Mouse (Mus musculus): ENCODE data around the gene Asap2.

The Asap2 gene

GRCm38 (mm10) chr12:21209273-21209672 lies 219.0 kb downstream of the Asap2 start:
- DNase-seq (ENCODE audit: low spot score), result no peak

- DNase-seq (ENCODE audit: low spot score), result no peak
Observed at GRCm38 (mm10) chr12:21212876-21213275, 222.6 kb downstream of the Asap2 start.

GRCm38 (mm10) chr12:21214551-21215165 lies 224.4 kb downstream of the Asap2 start:
- DNase-seq (ENCODE audit: low spot score), result no peak

GRCm38 (mm10) chr12:21217776-21218444 lies 227.7 kb downstream of the Asap2 start:
- no peak for DNase-seq (ENCODE audit: low spot score)

GRCm38 (mm10) chr12:21220596-21220995 lies 230.3 kb downstream of the Asap2 start:
- no peak for DNase-seq (ENCODE audit: low spot score)

GRCm38 (mm10) chr12:21223923-21224322 lies 233.7 kb downstream of the Asap2 start:
- no peak for DNase-seq (ENCODE audit: low spot score)

GRCm38 (mm10) chr12:21225358-21225757 lies 235.1 kb downstream of the Asap2 start:
- peak; percentile 36 for DNase-seq (ENCODE audit: low spot score)

GRCm38 (mm10) chr12:21226316-21226715 lies 236.1 kb downstream of the Asap2 start:
- no peak for DNase-seq (ENCODE audit: low spot score)

GRCm38 (mm10) chr12:21227076-21227980 lies 237.1 kb downstream of the Asap2 start:
- peak; percentile 70 for DNase-seq (ENCODE audit: low spot score)

GRCm38 (mm10) chr12:21228650-21229049 lies 238.4 kb downstream of the Asap2 start:
- no peak for DNase-seq (ENCODE audit: low spot score)

- DNase-seq (ENCODE audit: low spot score), result peak; percentile 65
Observed at GRCm38 (mm10) chr12:21229076-21229918, 239.0 kb downstream of the Asap2 start.

- DNase-seq (ENCODE audit: low spot score), result no peak
Observed at GRCm38 (mm10) chr12:21233727-21234126, 243.5 kb downstream of the Asap2 start.

GRCm38 (mm10) chr12:21234560-21234959 lies 244.3 kb downstream of the Asap2 start:
- DNase-seq (ENCODE audit: low spot score), result no peak

GRCm38 (mm10) chr12:21241965-21242364 lies 251.7 kb downstream of the Asap2 start:
- no peak for DNase-seq (ENCODE audit: low spot score)

- no peak for DNase-seq (ENCODE audit: low spot score)
Observed at GRCm38 (mm10) chr12:21244375-21244960, 254.2 kb downstream of the Asap2 start.

GRCm38 (mm10) chr12:21247711-21248392 lies 257.6 kb downstream of the Asap2 start:
- no peak for DNase-seq (ENCODE audit: low spot score)

GRCm38 (mm10) chr12:21260494-21261256 lies 270.4 kb downstream of the Asap2 start:
- no peak for DNase-seq (ENCODE audit: low spot score)

- DNase-seq (ENCODE audit: low spot score), result no peak
Observed at GRCm38 (mm10) chr12:21261521-21261920, 271.3 kb downstream of the Asap2 start.

- DNase-seq (ENCODE audit: low spot score), result no peak
Observed at GRCm38 (mm10) chr12:21263256-21263655, 273.0 kb downstream of the Asap2 start.

GRCm38 (mm10) chr12:21264241-21264640 lies 274.0 kb downstream of the Asap2 start:
- DNase-seq (ENCODE audit: low spot score), result no peak

Measured in retina, embryonic 14.5 days (tissue).